Mouse (Mus musculus) kidney, postnatal 25 days (tissue): ENCODE data around the gene Olfr167.
"Not testable (repeated sequence)": the region's sequence is repeated elsewhere in the genome, so short reads cannot be mapped to it uniquely, and the experiment has no call there.

Experiments
- DNase-seq, 2 experiments: peaks; one replicate each; pipeline ENCODE4 v3.0.0; 2021; ENCODE audit warnings: mixed read lengths in 2 of 2

Gene Olfr167

GRCm38 (mm10) chr16:19522166-19522565 lies at the start of gene Olfr167:
Gene Olfr167, minus strand, starts transcription at chr16:19522266.
- no peak for DNase-seq

- DNase-seq, result not testable (repeated sequence)
Observed at GRCm38 (mm10) chr16:19571709-19572108, 49.6 kb upstream of the Olfr167 start, which contains the start of gene Olfr169. Gene Olfr169, minus strand, starts transcription at chr16:19571809.

DNA sequence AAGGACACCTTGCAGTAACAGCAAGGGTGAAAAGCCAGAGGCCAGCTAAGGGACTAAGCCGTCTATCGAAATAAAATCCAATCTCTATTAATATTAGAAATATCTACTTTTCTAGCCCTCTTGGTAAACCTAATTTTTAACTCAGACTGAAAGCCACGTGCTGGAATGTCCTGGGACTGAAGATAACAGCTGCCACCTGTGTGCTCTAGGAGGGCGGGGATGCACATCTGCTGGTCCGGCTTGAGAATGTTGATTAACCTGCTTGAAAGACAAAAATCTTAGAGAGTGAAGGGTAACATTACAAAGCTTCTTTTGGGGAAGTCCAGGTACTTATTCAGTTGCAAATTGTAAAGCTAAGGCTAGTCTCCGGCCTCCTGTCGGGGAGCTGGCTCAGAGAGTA lies 31.4 kb upstream of the Olfr167 start:
- DNase-seq, result not testable (repeated sequence)

DNA sequence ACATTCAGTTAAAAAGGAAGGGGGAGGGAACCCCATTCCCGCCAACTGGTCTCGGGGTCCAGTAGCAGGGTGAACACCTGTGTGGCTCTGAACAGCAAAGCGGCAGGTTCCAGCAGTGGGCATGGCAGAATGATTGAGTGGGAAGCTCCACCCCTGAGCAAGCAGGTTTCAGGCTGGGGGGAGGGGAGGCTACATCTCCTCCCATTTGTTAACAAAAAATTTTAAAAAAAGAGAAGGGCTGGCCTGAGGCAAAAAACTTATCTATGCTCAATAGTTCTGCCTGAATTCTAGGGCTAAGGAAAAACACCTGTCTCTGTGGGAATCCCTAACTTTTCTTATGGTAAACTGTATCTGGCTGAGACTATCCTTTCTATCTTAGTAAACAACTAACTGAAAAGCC lies 30.2 kb upstream of the Olfr167 start:
- DNase-seq, result not testable (repeated sequence)

GRCm38 (mm10) chr16:19535455-19535854 lies 13.4 kb upstream of the Olfr167 start, which contains the start of gene Olfr168:
Gene Olfr168, minus strand, starts transcription at chr16:19535555.
- DNase-seq, result no peak

DNA sequence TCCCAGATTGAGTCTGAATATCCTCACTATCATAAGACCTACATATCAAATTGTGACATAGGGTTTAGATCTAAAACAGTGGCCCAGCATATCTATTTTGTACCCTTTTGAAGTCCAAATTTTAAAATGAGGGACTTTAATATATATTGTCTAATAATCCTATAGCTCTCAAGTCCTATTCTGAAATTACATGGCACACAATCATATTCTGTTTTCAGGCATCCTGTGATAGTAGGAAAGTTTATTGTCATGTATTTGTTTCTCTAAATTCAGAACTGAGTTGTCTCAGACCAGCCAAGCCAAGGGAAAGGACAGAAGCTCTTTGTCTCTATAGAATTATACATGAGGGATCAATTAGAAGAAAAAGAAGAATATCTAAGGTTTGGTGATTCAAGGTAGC lies 38.7 kb downstream of the Olfr167 start, which contains the start of gene Olfr166:
Gene Olfr166, plus strand, starts transcription at position 301 of the 400 bp plus-strand sequence.
- DNase-seq, result no peak

DNA sequence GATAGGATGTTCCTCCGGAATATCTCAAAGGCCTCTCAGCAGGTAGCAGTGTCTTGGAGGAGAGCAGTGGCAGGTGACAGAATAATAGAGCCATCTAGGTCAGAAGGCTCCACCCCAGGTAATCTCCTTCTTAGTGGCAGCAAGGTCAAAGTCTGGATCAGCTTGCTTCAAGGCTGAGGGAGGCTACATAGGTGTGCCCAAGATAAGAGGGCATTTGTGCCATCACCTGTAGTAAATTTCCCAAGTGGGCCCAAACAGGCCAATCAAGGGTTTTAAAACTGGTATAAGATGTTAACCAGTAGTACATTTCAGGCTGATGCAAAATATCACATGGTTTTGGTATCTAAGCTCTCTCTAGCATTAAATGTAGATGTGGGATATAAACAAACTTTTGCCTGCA lies 57.7 kb downstream of the Olfr167 start:
- no peak for DNase-seq
